Mouse (Mus musculus) gastrocnemius, postnatal 4 days (tissue): Measurements from ENCODE around the gene Vwc2l. TPM values are rescaled to one million over a fixed set of nuclear protein-coding genes. Genes with fewer than 3 reads are reported as not detected.
A peak's percentile ranks its signal among the peaks of the same experiment; 100 is the strongest.

Source experiments
- DNase-seq, 2 experiments: peaks; one replicate each; pipeline ENCODE4 v3.0.0; 2021 to 2022; ENCODE audit warnings: low spot score in 2 of 2, mixed read lengths in 2 of 2
- long read RNA-seq, 2 experiments: library from polyadenylated mRNA; stranded (forward); transcript quantifications; one replicate each; pipeline ENCODE4 v2.0.0; 2021
- total RNA-seq, 2 experiments: library from RNA; stranded (reverse); gene quantifications; 2 replicates each; pipeline ENCODE4 v1.2.3; 2021

Gene Vwc2l
- not detected for total RNA-seq
- long read RNA-seq, experiment 1: 0 reads
- long read RNA-seq, experiment 2: 0 reads

DNA sequence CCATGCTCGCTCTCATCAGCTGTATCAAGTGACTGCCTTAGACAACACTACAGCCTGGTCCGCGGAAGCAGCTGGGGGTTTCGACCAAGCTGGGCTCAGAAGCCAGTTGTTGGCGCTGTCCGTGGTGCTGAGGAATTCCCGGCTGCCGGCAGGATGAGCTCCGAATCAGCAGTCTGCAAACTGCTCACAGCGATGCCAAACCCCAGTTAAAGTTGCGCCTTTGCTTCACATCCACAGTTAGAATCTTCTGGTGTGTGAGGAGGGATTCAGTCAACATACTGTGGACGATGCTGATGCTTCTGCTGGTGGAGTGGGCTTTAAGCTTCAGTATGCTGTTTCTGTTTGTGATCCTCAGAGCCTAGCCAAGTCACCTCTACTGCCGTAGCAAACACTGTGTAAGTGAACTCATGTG, at the start of gene Vwc2l:
Vwc2l (plus strand) TSS at position 61 of the 412 bp plus-strand sequence.
- DNase-seq: peak; percentile 55 to 79

DNA sequence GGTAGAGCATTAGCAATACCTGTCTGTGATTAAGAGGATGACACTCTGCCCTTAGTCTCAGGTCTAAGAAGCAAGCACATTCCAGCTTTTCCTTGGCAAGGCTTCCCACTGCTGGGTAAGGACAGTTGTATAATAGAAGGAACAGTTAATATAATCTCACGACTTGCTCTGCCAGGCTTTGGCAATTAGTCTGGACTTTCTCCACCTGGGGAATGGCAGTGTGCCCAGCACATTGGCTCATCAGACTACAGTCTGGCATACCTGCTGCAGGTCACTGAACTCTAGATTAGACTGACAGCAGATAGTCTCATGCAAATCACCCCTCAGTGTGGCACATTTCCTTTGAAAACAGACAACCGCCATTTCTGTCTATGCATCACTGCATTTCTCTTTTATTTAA, 33.0 kb upstream of the Vwc2l start:
- DNase-seq: no peak

DNA sequence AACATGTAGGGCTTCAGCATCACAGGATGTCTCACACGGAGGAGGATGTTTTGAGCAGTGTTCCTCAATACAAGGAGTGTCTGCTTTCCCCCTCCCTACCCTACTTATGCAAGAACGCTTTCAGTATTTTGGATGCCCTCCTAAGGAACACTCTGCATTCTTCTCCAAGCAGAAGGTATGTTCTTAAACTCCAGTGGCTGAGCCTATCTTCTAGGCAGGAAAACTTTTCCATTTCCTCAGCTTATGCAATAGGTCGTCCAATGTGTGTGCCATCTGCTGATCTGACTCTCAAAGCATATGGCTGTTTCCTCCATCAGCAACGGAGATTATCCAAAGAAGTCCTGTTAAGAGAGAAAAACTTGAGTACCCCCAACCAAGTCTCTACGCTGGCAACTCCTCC, 25.2 kb upstream of the Vwc2l start:
- DNase-seq: no peak

DNA sequence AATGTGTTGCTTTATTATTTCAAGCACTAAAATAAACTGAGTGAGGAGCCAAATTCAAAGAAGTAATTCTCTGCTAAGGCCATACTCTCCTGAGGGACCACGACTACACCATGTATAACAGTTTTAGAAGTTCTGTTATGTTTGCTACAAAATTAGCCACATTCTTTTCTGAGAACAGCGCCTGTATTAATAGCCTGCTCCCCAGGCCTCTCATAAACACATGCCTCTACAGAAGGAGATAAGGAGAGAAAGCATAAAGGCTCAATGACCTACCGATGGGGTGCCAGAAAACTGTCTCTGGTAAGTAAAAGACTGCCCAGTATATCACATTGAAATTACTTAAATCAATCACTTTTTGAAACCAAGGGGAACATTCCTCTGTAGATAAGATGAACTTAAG, 21.6 kb upstream of the Vwc2l start:
- no peak for DNase-seq

DNA sequence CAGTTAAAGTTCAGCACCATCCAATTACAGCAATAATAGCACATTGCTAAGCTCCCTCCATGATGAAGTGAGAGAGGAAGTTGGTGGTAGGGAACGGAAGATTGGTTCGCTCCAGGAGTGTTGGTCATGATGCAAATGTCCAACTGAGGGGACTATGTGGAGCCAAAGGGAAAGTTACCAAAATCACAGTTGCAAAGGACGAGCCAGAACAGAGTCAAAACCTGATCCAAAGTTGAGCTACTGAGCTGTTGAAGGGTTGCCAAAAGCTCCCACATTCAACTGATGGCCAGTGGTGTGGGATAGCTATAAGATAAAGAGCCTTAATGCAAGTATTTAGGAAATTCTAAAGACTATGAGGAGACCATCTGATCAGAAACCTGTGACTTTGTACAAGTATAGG, 19.7 kb upstream of the Vwc2l start:
- no peak for DNase-seq

DNA sequence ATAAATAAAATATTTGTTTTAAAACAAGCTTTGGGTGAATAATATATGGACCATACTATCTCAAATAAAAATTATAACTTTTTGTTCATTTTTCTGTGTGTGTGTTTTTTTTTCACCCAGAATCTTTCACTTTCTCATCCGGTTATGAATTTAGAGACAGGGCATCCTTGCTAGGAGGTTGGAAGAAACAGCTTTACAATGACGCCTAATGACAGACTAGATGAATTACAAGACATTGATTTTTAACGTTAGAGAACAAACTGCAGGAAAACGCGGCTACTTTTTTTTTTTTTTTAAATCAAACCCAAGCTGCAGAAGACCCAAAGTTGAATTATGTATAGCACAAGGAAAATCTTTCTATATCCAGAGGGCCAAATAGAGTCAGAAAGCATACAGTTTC, 470 bp upstream of the Vwc2l start:
- no peak for DNase-seq

DNA sequence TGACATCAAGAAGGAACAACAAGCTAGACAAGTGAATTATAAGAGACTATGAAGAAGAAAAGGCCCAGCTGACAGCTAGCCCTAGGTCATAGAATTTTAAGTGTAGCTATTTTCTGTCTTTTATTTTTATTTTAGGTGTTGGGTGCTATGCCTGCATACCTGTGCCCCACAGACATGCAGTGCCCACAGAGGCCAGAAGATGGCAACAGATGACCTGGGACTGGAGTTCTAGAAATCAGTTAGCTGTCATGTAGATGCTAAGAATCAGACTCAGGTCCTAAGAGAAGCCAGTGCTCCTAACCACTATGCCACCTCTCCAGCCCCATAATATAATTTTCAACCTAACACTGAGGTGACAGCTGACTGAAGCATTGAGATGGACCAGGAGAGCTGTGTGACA, 61.6 kb downstream of the Vwc2l start:
- no peak for DNase-seq

DNA sequence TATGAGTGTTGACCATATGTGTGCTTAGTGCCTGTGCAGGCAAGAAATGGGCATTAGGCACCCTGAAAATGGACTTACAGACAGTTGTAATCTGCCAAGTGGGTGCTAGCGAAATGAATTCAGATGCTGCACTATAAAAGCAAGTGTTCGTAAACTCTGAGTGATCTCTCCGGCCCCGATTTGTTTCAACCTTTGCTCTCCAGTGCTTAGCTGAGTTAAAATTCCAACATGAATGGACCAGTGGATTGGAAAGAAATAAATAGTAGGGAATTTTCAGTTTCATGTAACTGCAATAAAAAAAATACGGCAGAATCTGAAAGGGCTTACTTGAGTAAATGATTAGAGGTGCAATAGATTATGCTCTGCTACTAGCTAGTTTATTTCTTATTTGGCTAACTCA, 66.1 kb downstream of the Vwc2l start:
- no peak for DNase-seq

DNA sequence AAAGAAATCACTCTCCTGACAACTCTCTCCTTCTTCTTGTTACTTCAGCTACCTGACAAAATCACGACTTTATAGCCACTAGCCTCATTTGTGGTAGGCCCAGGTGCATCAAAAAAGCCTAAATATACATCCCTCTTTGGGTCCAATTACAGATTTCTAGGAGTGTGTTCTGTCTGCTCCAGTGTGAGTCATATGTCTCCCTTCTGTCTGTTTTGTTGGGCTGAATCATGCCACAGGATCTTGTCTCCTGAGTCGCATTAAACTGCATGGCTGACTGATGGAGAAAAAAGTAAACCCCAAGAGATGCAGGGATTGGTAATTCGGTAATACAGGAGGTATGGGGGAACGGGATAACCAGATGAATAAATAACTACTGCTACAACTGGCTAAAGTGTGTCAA, 69.6 kb downstream of the Vwc2l start:
- no peak for DNase-seq

DNA sequence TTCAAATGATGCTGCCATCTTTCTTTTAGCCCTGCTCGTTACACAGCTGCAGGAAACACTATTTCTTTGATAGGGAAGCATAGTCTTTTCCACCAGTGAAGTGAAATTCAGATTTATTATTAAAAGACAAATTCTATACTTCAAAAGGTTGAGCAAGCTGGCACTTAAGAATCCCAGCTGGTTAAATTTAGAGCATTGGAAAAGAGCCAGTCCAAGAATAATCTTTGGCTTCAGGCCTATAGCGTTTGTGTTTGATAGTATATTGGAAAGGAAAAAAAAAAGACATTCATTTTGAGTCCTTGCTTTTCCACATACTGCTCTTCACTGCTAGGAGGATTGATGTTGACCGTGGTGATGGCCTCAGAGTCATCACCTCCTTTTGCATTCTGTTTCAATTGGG, 77.9 kb downstream of the Vwc2l start:
- no peak for DNase-seq

DNA sequence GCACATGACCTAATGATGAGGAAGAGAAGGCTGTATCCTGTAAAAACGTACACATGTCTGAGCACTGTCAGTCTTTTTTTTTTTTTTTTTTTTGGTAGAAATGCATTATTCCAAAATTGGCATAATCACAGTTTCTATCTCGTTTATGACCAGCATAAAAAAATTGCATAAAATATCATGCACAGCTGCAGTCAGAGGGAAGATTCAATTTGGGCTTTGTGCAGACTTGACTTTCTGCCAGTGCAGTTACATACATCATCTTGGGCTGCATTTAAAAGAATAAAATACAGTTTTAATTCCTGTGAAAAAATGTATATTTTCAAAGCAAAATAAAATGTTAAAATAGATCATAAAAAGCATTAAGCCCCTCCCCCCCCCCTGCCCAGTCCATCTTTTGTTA, 97.6 kb downstream of the Vwc2l start:
- DNase-seq: no peak

DNA sequence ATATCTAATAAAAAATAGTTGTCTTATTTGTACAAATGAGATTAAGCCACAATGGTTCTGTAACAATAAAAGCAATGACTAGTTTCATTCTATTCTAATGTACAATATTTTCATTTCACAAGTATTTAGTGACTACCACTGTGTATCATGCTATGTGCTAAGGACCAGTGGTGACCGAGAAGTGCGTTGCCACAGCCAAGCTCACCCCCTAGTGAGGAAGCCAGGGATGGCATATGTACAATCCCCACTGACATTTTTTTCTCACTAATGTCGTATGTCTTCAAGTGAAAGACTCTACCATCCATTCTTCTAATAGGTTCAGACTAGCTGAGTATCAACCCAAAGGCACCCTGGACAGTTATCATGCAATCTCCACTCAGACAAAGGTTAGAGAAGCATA, 107.7 kb downstream of the Vwc2l start:
- no peak for DNase-seq

DNA sequence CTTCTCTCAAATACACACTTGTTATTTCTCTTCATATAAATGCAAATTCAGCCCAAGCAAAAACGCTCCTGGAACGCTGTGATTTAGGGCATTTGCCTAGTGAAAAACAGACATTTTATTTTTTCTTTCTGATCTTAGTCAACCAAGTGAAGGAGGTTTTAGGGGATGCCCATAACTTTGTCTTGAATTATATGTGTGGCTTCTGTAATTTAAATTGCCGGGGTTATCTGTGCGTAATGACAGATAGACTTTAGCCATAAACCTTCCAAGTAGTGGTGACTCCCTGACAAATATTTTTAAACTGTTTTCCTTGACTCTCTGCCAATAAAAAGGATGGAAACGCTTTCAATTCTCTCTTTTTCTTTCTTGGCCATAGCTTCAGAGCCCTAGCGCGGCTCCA, 116.7 kb downstream of the Vwc2l start:
- no peak for DNase-seq

DNA sequence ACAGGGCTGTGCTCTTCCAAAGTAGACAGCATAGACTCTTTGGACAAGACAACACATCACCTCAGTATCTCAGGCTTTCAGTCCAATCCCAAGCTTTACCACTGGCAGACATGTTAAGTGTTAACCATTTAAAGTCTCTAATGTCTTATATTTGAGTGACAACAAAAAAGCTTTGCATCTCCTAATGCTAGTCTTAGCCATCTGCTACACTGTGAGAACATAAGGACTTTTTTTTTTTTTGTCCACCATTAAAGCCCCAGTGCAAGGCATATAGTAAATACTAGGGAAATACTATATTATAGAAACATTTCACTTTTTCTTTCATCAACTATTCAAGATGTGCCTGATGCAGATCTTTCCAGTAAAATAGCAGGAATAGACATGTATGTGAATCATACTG, 119.8 kb downstream of the Vwc2l start:
- no peak for DNase-seq

DNA sequence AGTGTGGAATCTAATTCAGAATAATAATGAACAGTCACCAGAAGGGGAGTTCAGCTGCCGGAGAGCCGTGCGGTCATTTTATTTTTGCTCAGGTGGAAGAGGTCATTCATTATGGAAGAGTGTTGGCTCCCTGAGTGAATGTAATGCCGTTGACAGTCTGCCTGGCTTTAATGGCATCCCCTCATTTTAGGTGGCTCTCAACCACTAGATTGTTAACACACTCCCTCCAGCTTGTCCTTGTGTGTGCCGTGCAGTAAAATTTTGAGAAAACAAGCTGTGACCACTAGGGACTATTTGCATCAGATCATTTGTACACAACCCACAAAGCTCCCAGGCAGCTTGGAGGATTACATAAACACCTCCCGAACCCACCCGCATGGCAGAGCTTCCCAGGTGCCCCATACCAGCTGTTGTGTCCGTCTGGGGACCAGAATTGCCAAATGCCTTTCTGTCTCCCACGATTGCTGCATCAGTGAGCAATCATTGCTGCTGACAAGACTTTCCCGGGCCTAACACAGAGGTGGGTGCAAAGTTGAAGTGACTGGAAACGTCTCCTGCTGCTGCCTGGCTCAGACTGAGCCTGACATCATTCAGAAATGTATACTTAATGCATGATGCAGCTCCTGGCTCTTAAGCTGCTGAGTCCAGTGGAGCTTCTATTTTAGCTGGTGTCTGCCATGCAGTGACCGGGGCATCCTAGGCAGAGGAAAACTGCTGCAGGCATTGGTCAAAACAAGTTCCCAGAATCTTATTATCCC, 126.3 kb downstream of the Vwc2l start:
- no peak for DNase-seq

DNA sequence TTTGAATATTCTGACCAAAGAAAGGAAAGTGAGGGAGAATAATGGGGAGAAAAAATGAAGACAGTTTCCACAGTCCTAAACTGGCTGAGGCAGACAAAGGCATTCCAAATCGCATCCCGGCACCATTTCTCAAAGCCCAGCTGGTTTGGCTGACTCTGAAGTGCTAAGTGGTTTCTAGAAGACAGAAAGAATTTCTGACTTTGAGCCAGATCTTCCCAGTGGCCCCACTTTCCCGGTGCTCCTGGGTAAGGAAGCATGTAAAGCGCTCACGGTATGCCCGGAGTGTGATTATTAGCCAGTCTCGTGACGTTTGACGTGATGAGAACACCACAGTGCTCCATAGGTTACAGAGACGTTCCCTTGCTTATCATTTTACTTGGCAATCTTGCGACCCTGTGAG, 127.9 kb downstream of the Vwc2l start:
- DNase-seq: no peak

DNA sequence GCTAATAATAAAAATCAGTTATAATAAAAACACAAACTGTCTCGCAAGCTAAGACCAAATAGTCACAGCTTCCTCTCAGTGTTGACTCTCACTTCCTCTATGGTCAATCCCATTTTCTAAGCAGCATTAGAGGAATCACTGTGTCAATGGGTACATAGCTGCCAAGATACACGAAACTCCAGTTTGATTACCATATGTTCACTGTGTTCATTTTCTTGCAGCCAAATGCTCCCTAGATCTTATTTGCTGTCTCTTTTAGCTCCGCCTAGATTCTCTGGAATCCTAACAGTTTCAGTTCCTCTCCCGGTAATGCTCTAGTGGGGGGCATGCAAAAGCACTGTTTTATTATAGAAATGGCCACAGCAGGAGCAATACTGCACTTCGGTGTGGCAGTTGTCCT, 130.4 kb downstream of the Vwc2l start:
- no peak for DNase-seq

DNA sequence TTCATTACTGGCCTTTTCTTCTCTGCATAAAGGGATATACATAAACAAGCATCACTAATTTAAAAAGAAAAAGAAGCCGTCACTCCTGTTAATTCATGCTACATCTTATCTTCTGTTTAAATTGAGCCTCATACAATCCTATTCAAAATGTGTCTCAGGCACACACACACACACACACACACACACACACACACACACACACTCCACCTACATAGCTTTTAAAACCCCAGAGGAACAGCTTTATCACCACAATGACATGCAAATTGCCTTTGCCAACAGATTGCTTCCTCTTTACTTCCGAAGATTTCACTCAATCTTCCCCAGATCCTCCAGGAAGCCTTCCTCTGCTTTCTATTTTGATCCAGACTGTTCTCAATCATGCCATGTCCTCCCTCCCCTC, 136.2 kb downstream of the Vwc2l start:
- DNase-seq: no peak

DNA sequence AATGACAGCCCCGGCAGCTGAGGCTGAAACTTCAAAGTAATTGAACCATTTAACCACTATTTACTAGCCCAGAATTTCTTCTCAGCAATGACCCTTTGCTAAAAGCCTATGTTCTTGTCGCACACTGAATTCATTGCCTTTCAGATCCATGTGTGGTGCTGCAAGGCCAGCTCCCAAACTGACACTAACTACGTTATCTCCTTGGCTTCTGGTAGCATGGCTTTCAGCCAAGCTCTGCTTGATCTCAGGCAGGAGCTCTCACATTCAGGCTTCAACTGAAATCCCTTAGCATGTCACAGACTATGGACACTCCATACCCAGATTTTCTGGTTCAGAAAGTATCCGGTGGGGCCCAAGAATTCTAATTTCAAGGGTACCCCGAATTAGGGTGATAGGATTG, 140.6 kb downstream of the Vwc2l start:
- no peak for DNase-seq

DNA sequence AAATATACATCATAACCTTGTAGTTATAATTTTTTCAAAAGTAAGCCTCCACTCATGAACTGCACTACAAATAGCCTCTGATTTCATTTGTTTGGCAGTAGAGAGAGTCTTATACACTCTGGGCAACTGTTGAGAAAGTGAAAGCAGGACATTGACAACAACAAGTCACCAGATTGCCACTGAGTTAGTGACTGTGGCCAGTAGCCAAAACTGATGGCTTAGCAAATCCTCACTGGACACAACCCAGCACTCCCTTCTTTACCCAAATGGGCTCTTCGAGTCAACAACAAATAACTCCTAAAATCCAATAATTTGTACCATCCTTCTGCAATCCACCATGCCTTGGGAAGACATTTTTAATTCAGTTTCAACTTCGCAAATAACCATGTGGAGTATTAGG, 155.0 kb downstream of the Vwc2l start:
- DNase-seq: no peak

DNA sequence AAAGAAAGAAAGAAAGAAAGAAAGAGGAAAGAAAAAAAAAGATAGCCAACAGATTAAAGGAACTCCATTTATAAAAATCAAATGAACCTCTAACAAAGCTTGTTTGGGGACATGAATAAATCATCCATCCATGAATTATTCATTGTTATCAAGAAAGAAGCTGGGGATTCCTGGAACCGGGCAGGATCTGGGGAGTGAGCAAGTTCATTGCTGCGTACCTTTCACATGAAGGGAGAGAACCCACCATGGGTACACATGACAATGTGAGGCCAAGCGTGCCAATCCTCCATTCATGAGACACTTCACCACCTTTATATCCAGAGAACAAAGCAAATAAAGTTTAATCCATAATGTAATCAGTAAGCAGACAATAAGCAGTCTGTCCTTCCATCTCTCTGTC, 155.8 kb downstream of the Vwc2l start:
- no peak for DNase-seq

DNA sequence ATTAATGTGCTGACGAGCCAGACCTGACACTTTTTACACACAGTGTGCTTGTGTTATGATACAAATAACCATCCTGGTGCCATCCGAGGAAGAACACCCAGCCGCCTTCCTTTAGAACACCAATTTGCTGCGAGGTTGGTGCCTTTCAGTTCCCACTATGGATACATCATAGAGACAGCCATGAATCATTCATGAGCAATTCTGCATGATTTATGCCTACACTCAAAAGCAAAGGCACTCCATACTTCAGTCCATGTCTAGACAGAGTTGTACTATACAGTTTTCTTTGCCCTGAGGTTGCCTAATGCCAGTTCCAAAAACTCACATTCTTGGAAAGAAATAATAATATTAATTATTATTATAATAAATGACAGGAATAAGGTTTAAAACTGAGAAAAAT, 158.6 kb downstream of the Vwc2l start:
- no peak for DNase-seq

DNA sequence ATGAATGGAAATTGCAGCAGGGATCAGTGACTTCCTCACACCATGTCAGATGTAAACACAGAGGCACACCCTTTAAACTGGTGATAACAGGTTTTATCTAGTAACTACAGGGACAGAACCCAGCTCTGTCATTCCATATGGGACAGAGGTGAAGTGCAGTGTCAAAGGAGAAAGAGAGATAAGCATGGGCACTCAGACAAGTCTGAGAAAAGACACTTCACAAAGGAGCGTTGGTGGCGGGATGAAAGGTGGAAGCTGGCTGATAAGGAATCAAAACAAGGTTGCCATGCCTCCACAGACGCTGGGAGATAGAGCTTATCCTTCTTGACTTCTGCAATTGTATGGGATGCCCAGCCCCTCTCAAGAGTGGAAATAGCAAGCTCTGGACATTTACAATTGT, 176.8 kb downstream of the Vwc2l start:
- no peak for DNase-seq

DNA sequence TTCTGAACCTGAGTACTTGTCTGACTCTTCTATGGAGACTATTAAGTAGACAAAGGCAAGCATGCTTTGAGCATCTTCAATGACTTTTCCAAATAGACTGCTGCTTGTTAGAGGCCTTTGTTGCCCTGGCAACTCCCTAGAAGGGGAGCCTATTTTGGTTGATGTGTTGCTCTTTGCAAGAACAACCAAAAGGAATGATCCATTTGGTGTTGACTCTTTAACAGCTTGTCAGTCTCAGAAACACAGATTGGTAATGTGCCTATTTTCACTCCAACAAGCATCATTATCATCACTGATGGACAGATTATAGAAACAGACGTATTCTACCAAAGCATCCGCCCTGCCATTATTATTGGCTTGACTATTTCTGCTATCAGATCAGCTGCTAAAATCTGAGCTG, 181.9 kb downstream of the Vwc2l start:
- no peak for DNase-seq
